Mouse (Mus musculus) midbrain, postnatal 0 days (tissue): Measurements from ENCODE around the gene Clcnka. TPM values are rescaled to one million over a fixed set of nuclear protein-coding genes. Genes with fewer than 3 reads are reported as not detected.

ENCODE experiments used
- ATAC-seq: fragments of 200-750 bp; cut with Nextera tagmentation; 2 replicates; pipeline ENCODE4 v1.8.0; 2017; ENCODE audit warnings: moderate number of reproducible peaks, mild to moderate bottlenecking, moderate TSS enrichment, moderate library complexity; ENCODE audit not compliant: low FRiP score
- DNase-seq: peaks from one replicate; pipeline ENCODE4 v3.0.0-alpha.2; 2015; ENCODE audit warnings: low spot score
- H3K27ac ChIP-seq: fragments of 300-500 bp; sonication (generic); 2 replicates; pipeline ENCODE4 v1.5.1; 2014; ENCODE audit warnings: low read depth, mild to moderate bottlenecking, low read length, mixed read lengths
- H3K27me3 ChIP-seq: fragments of 300-500 bp; sonication (generic); 2 replicates; pipeline ENCODE4 v1.6.1; 2014; ENCODE audit warnings: low read length, control low read depth, mixed read lengths; ENCODE audit not compliant: insufficient read depth
- H3K36me3 ChIP-seq: fragments of 300-500 bp; sonication (generic); 2 replicates; pipeline ENCODE4 v1.6.1; 2014; ENCODE audit warnings: low read length, control low read depth, mixed read lengths; ENCODE audit not compliant: insufficient read depth
- H3K4me1 ChIP-seq: fragments of 300-500 bp; sonication (generic); 2 replicates; pipeline ENCODE4 v1.6.1; 2014; ENCODE audit warnings: mild to moderate bottlenecking, control low read depth, antibody characterized with exemption, low read length, mixed read lengths; ENCODE audit not compliant: insufficient read depth
- H3K4me2 ChIP-seq: fragments of 300-500 bp; sonication (generic); 2 replicates; pipeline ENCODE4 v1.6.1; 2014; ENCODE audit warnings: low read depth, mild to moderate bottlenecking, low read length, mixed read lengths; ENCODE audit not compliant: poor library complexity, severe bottlenecking
- H3K4me3 ChIP-seq: fragments of 300-500 bp; sonication (generic); 2 replicates; pipeline ENCODE4 v1.5.1; 2014; ENCODE audit warnings: low read depth, mild to moderate bottlenecking, low read length, moderate library complexity
- H3K9ac ChIP-seq: fragments of 300-500 bp; sonication (generic); replicated peaks from 2 replicates; pipeline ENCODE4 v1.6.1; 2014; ENCODE audit warnings: mild to moderate bottlenecking, low read length, moderate library complexity, mixed read lengths; ENCODE audit not compliant: poor library complexity, severe bottlenecking
- H3K9me3 ChIP-seq: fragments of 300-500 bp; sonication (generic); 2 replicates; pipeline ENCODE4 v1.6.1; 2016; ENCODE audit warnings: low read length, control low read depth
- CTCF ChIP-seq: IDR thresholded peaks from 2 replicates; pipeline ENCODE4 v1.5.1; 2016; ENCODE audit warnings: antibody characterized with exemption, mild to moderate bottlenecking
- WGBS: fragments of 180-500 bp; shearing (Covaris S2); extraction: QIAGEN DNeasy Blood & Tissue Kit; methylation state at CpG from one replicate; pipeline ENCODE4 v1.1.7; 2014; 5-methylcytosine and 5-hydroxymethylcytosine counted together
- polyA plus RNA-seq: library from polyadenylated mRNA; unstranded; fragments of >200 nt; fragmentation: Nextera tagmentation; extraction: Ambion mirVana; gene quantifications from 2 replicates; pipeline ENCODE4 v1.2.1, GENCODE M21; 2015
- total RNA-seq: library from RNA; depleted of rRNA; stranded (reverse); fragments of >200 nt; gene quantifications from 2 replicates; pipeline ENCODE4 v1.2.3, GENCODE M21; 2014

Gene Clcnka
- total and polyA plus RNA-seq, 2 experiments from 2014 or later: 0.12 TPM; not detected in 1

DNA sequence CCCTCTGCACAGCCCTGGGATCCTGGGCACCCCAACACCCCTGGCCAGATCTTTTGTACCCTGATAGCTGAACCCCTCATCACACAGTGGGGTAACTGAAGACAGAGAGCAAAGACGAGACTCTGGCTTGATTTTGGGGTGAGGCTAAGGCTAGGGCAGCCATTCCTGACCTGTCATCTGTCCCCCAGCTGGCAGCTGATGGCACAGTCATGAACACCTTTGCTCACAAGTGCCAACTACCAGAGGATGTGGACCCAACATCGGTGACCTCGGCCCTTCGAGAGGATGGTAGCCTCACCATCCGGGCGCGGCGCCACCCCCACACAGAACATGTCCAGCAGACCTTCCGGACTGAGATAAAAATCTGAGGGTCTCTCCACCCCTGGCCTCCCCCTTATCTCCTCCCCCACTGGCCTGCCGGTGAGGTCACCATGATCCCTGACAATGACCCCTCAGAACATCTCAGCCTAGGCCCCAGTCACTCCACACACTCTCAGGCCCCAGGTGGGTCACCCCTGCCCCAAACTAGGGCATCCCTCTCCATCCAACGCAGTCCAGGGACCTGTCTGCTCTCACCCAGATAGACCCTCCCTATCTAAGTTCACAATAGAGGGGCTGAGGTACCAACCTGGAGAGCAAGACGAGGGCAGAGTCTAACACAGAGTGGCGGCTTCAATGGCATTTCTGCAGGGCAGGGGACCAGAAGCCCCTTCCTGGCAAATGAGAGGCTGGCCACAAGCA is 25.3 kb upstream of the Clcnka start:
- Histone ChIP-seq H3K9me3 (no peaks in the 10 kb centered on the region), H3K4me2 (no peak overlapping the region), H3K4me3 (no peak overlapping the region), H3K27ac (no peak overlapping the region), H3K27me3 (no peaks in the 10 kb centered on the region), H3K4me1 (no peaks in the 10 kb centered on the region), H3K36me3 (no peaks in the 10 kb centered on the region), H3K9ac (no peak overlapping the region)
- WGBS: 88% methylated on average over 13 of the region's 13 CpGs
- TF ChIP-seq CTCF: no peak
- DNase-seq (no peak), ATAC-seq (no peak)

DNA sequence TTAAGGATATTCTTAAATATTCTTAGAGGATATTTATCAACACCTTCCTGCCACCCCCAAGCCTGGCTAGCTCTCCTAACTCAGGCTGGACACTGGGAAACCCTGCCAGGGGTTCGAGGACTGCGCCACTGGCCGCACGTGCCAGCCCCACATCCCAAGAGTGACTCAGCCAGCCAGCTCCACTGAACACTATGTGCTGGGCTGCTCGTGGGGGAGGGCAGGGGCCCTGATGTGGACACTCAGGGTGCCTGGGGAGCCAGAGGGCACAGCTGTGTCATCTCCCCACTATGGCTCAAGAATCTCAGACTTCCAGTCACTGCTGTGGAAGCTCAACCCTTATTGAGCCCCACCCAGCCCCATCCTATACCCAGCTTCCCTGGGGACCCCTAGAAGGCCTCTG is 24.8 kb upstream of the Clcnka start:
- Histone ChIP-seq H3K9me3 (no peaks in the 10 kb centered on the region), H3K4me2 (no peak overlapping the region), H3K27me3 (no peaks in the 10 kb centered on the region), H3K9ac (no peak overlapping the region), H3K4me1 (no peaks in the 10 kb centered on the region), H3K27ac (no peak overlapping the region), H3K4me3 (no peak overlapping the region), H3K36me3 (no peaks in the 10 kb centered on the region)
- no peak for ATAC-seq
- no peak for TF ChIP-seq CTCF
- WGBS: 77% methylated on average over 5 of the region's 5 CpGs
- DNase-seq: no peak

DNA sequence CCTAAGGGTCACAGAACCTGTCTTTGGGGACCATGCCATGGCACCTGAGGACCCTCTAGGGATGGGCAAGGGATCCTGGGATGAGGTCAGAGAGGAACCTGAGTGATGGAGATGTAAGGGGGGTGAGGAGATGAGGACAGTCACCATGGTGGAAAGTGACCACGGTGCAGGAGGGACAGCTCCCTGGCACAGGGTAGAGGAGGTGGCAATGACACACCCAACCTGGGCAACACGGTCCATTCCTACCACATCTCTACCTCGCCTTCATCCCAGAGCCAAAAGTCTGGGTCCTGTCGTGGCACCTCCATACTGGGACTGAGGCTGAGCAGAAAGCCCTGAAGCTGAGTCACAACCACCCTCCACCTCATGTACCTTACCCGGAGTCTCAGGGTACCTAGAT is 24.3 kb upstream of the Clcnka start:
- H3K9ac ChIP-seq: no peak overlapping the region
- 76% methylated on average over 5 of the region's 5 CpGs for WGBS
- no peaks in the 10 kb centered on the region for H3K9me3 ChIP-seq
- ATAC-seq (no peak), DNase-seq (no peak)
- no peak overlapping the region for H3K27ac ChIP-seq
- TF ChIP-seq CTCF: no peak
- no peak overlapping the region for H3K4me3 ChIP-seq
- no peak overlapping the region for H3K4me2 ChIP-seq
- H3K4me1 ChIP-seq: no peaks in the 10 kb centered on the region
- H3K27me3 ChIP-seq: no peaks in the 10 kb centered on the region
- no peaks in the 10 kb centered on the region for H3K36me3 ChIP-seq

DNA sequence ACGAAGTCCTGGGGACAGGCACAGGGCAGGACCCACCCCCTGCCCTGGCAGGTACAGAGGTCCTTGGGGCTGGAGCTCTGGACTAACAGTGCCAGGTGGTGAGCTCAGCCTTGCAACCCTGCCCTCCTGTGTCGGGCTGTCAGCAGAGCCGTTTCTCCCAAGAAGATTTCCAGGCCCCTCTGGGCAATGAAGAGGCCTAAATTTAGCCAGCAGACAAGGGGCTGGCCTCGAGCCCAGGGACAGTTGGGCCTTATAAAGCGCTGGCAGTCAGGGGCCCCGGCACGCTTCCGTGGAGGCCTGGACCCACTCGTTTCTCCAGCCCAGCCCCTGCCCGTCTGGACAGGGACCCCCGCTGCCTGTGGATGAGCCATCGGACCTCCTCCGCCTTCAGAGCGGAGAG is 22.9 kb upstream of the Clcnka start:
- no peaks in the 10 kb centered on the region for H3K4me1 ChIP-seq
- WGBS: 60% methylated on average over 14 of the region's 14 CpGs
- ATAC-seq: no peak
- no peak overlapping the region for H3K4me2 ChIP-seq
- H3K27ac ChIP-seq: no peak overlapping the region
- H3K9ac ChIP-seq: 0 out of 2 replicates have a peak overlapping the region, but pooled peaks have one; percentile 8
- no peaks in the 10 kb centered on the region for H3K27me3 ChIP-seq
- H3K4me3 ChIP-seq: no peak overlapping the region
- DNase-seq: peak; percentile 42
- TF ChIP-seq CTCF: no peak
- no peaks in the 10 kb centered on the region for H3K36me3 ChIP-seq
- no peaks in the 10 kb centered on the region for H3K9me3 ChIP-seq

DNA sequence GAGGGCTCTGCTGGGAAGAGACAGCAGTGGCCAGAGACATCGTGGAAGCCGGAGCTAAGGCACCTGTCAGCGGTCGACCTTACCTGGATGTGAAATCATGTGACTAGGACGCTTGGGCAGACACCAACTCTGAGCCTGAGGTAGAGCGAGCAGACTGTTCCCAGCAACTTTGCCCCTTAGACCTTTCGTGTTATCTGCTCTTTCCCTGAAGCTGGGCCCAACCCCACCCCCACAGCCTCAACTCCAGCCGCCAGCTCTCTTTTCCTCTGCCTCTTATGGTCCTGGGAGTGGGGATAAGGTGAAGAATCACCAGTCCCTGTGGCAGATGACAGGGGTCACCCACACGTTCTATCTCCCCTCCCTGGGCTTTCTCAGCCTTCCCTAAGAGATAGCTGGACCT is 22.4 kb upstream of the Clcnka start:
- DNase-seq (no peak), ATAC-seq (no peak)
- H3K27me3 ChIP-seq: no peaks in the 10 kb centered on the region
- H3K4me1 ChIP-seq: no peaks in the 10 kb centered on the region
- no peak overlapping the region for H3K4me2 ChIP-seq
- no peak overlapping the region for H3K27ac ChIP-seq
- no peaks in the 10 kb centered on the region for H3K9me3 ChIP-seq
- H3K4me3 ChIP-seq: no peak overlapping the region
- 57% methylated on average over 9 of the region's 9 CpGs for WGBS
- TF ChIP-seq CTCF: no peak
- H3K36me3 ChIP-seq: no peaks in the 10 kb centered on the region
- H3K9ac ChIP-seq: no peak overlapping the region

DNA sequence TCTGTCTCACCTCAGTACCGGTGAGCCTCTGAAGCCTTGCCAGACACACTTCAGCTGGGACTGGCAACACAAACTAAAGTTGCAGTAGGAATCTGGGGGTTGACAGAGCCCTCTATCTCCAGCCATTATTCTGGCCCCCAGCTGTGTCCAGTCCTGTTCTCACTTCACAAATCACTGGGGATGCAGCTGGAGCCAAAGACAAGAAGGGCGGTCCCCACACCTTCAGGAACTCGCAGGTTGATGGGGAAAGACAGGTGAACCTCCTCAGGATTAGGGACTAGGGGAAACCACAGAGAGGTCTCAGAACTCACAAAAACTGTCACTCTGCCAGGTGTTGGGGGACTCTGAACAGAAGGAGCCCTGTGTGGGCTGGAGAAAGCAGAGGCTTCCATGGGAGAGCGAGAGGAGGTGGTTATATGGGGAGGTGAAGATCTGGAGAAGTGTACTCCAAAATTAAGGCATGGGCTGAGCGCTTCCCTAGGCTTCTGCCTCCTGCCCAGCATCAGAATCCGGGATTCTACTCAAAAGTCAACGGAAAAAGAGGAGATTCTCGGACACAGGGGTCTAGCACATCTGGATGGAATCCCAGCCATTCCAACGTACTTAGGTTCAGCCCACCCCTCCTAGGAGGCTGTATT is 21.8 kb upstream of the Clcnka start, which contains the start of gene Hspb7:
Gene Hspb7, plus strand, starts transcription at position 588 of the 638 bp plus-strand sequence.
- 61% methylated on average over 9 of the region's 9 CpGs for WGBS
- 0 out of 2 replicates have a peak within 1 kb of the TSS, but pooled peaks have one; percentile 8 for H3K9ac ChIP-seq
- no peak within 1 kb of the TSS for H3K27ac ChIP-seq
- no peak for DNase-seq
- no peak for TF ChIP-seq CTCF
- H3K9me3 ChIP-seq: no peaks in the 10 kb centered on the region
- no peak within 1 kb of the TSS for H3K4me2 ChIP-seq
- no peak for ATAC-seq
- H3K4me3 ChIP-seq: no peak within 1 kb of the TSS
- no peaks in the 10 kb centered on the region for H3K4me1 ChIP-seq
- no peaks in the 10 kb centered on the region for H3K27me3 ChIP-seq
- H3K36me3 ChIP-seq: no peaks in the 10 kb centered on the region
